Mouse (Mus musculus) limb, embryonic 11.5 days (tissue): ENCODE data around the gene Ormdl3. TPM values are rescaled to one million over a fixed set of nuclear protein-coding genes. Genes with fewer than 3 reads are reported as not detected.

Experiments used
- ATAC-seq: fragments of 200-750 bp; cut with Nextera tagmentation; 2 replicates; pipeline ENCODE4 v1.8.0; 2017; ENCODE audit warnings: low read depth; ENCODE audit not compliant: insufficient number of reproducible peaks, low FRiP score, low TSS enrichment
- DNase-seq: peaks from one replicate; pipeline ENCODE4 v3.0.0-alpha.2; 2015; ENCODE audit warnings: low spot score
- H3K27ac ChIP-seq: fragments of 300-500 bp; sonication (generic); replicated peaks from 2 replicates; pipeline ENCODE4 v1.5.1; 2014; ENCODE audit warnings: low read depth, mild to moderate bottlenecking, low read length
- H3K27me3 ChIP-seq: fragments of 300-500 bp; sonication (generic); 2 replicates; pipeline ENCODE4 v1.6.1; 2014; ENCODE audit warnings: mild to moderate bottlenecking, low read length, mixed read lengths; ENCODE audit not compliant: control insufficient read depth, insufficient read depth
- H3K36me3 ChIP-seq: fragments of 300-500 bp; sonication (generic); 2 replicates; pipeline ENCODE4 v1.6.1; 2014; ENCODE audit warnings: mild to moderate bottlenecking, low read length, moderate library complexity, mixed read lengths; ENCODE audit not compliant: control insufficient read depth, insufficient read depth
- H3K4me1 ChIP-seq: fragments of 300-500 bp; sonication (generic); 2 replicates; pipeline ENCODE4 v1.6.1; 2014; ENCODE audit warnings: low read length, mixed read lengths; ENCODE audit not compliant: control insufficient read depth, insufficient read depth
- H3K4me2 ChIP-seq: fragments of 300-500 bp; sonication (generic); 2 replicates; pipeline ENCODE4 v1.6.1; 2014; ENCODE audit warnings: low read depth, mild to moderate bottlenecking, moderate library complexity; ENCODE audit not compliant: severe bottlenecking
- H3K4me3 ChIP-seq: fragments of 300-500 bp; sonication (generic); 2 replicates; pipeline ENCODE4 v1.5.1; 2014; ENCODE audit warnings: low read depth, low read length
- H3K9ac ChIP-seq: fragments of 300-500 bp; sonication (generic); 2 replicates; pipeline ENCODE4 v1.6.1; 2014; ENCODE audit warnings: mild to moderate bottlenecking, low read length
- H3K9me3 ChIP-seq: fragments of 300-500 bp; sonication (generic); 2 replicates; pipeline ENCODE4 v1.6.1; 2016; ENCODE audit warnings: low read length; ENCODE audit not compliant: control insufficient read depth
- WGBS: fragments of 180-500 bp; shearing (Covaris S2); extraction: QIAGEN DNeasy Blood & Tissue Kit; methylation state at CpG from one replicate; pipeline ENCODE4 v1.1.7; 2014; 5-methylcytosine and 5-hydroxymethylcytosine counted together
- polyA plus RNA-seq: library from polyadenylated mRNA; unstranded; fragments of >200 nt; fragmentation: Nextera tagmentation; extraction: Ambion mirVana; gene quantifications from 2 replicates; pipeline ENCODE4 v1.2.1, GENCODE M21; 2014

Ormdl3 gene
- polyA plus RNA-seq, 1 experiment from 2014 or later: 9.6 TPM

- DNase-seq: peak; percentile 67
- peaks cover 29% of the 10 kb centered on the region for H3K27me3 ChIP-seq
- peaks cover 5% of the 10 kb centered on the region; the same call in 1 of the 2 replicates for H3K4me1 ChIP-seq
- no peak for ATAC-seq
- peak overlapping the region; percentile 72 for H3K4me2 ChIP-seq
- no peaks in the 10 kb centered on the region for H3K36me3 ChIP-seq
- peak overlapping the region; percentile 39; the same call in 1 of the 2 replicates for H3K9ac ChIP-seq
- H3K27ac ChIP-seq: no peak overlapping the region
- H3K4me3 ChIP-seq: peak overlapping the region; percentile 28
- H3K9me3 ChIP-seq: no peaks in the 10 kb centered on the region
- WGBS: 2% methylated on average over 16 of the region's 16 CpGs
Observed at GRCm38 (mm10) chr11:98544890-98545677, 42.1 kb downstream of the Ormdl3 start.

GRCm38 (mm10) chr11:98543414-98543813 is 43.8 kb downstream of the Ormdl3 start:
- 78% methylated on average over 1 of the region's 1 CpGs for WGBS
- DNase-seq: no peak
- no peak overlapping the region for H3K4me2 ChIP-seq

GRCm38 (mm10) chr11:98542553-98542952 is 44.6 kb downstream of the Ormdl3 start:
- Histone ChIP-seq H3K4me3 (no peak overlapping the region), H3K27ac (no peak overlapping the region), H3K27me3 (peaks cover 28% of the 10 kb centered on the region), H3K4me2 (no peak overlapping the region), H3K36me3 (no peaks in the 10 kb centered on the region), H3K9me3 (no peaks in the 10 kb centered on the region), H3K9ac (no peak overlapping the region), H3K4me1 (peaks cover 5% of the 10 kb centered on the region; the same call in 1 of the 2 replicates)
- DNase-seq: no peak
- WGBS: 74% methylated on average over 8 of the region's 8 CpGs
- ATAC-seq: no peak

More at GRCm38 (mm10) chr11:98543414-98543813, 43.8 kb downstream of the Ormdl3 start:
- H3K36me3 ChIP-seq: no peaks in the 10 kb centered on the region
- H3K27ac ChIP-seq: no peak overlapping the region
- no peak overlapping the region for H3K4me3 ChIP-seq
- no peak for ATAC-seq
- peaks cover 5% of the 10 kb centered on the region; the same call in 1 of the 2 replicates for H3K4me1 ChIP-seq
- no peak overlapping the region for H3K9ac ChIP-seq
- peaks cover 28% of the 10 kb centered on the region for H3K27me3 ChIP-seq
- H3K9me3 ChIP-seq: no peaks in the 10 kb centered on the region

DNA sequence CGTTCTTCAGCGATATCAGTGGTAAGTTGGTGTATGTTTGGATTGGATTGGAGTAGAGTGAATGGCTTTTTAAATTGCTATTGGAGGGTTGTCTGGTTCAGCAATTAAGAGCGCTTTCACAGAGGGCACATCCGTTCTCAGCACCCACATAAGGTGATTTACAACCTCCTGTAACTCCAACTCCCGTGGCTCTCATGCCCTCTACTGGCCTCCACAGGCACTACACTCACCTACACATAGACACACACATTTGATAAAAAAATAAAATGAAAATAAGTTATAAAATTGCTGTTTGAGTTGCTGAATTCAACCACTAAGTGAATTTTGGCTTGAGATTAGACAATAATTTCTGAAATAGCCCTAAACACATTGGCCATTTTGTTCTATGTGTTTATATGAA is 46.8 kb downstream of the Ormdl3 start:
- WGBS: 81% methylated on average over 5 of the region's 5 CpGs
- H3K4me2 ChIP-seq: no peak overlapping the region
- H3K27me3 ChIP-seq: peaks cover 8% of the 10 kb centered on the region; the same call in 1 of the 2 replicates
- no peak overlapping the region for H3K4me3 ChIP-seq
- no peak overlapping the region for H3K9ac ChIP-seq
- ATAC-seq (no peak), DNase-seq (no peak)
- no peaks in the 10 kb centered on the region for H3K36me3 ChIP-seq
- H3K4me1 ChIP-seq: 0 out of 2 replicates have a peak, but pooled peaks cover 1% of the 10 kb centered on the region
- no peak overlapping the region for H3K27ac ChIP-seq
- no peaks in the 10 kb centered on the region for H3K9me3 ChIP-seq

DNA sequence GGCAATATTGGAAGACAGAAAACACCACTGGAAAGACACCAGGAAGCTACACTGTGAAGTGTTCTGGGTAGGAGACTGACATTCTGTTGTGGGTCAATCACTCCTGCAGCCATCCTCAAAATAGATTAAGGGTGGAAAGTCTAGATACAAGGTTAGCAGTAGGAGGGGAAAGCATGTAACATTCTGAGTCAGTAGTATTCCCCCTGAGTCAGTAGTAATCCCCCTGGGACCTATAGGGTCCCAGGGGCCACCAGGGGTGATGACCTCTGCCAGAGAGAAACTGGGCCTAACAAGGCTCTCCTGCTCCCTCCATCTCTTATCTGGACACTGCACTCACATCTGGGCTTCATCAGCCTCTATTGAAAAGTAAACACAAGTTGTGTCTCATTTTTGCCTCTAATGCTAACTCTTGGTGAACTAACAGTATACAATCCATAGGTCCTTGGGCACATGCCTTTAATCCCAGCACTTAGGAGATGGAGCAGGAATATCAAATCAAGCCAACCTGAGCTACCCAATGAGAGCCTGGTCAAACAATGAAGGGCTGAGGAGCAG is 49.6 kb downstream of the Ormdl3 start:
- no peaks in the 10 kb centered on the region for H3K4me1 ChIP-seq
- H3K9me3 ChIP-seq: no peaks in the 10 kb centered on the region
- H3K4me3 ChIP-seq: no peak overlapping the region
- ATAC-seq (no peak), DNase-seq (no peak)
- no peaks in the 10 kb centered on the region for H3K36me3 ChIP-seq
- no peak overlapping the region for H3K27ac ChIP-seq
- H3K9ac ChIP-seq: no peak overlapping the region
- H3K4me2 ChIP-seq: no peak overlapping the region
- H3K27me3 ChIP-seq: peaks cover 2% of the 10 kb centered on the region; the same call in 1 of the 2 replicates

Other genes with a start within 250 kb of the Ormdl3 start
- gene Ppp1r1b, start 239.0 kb downstream of the Ormdl3 start, polyA plus RNA-seq: 0.17 TPM in 1 of 2 replicates, not detected in the other
- gene Stard3, start 229.0 kb downstream of the Ormdl3 start, polyA plus RNA-seq: 37.7 and 38.3 TPM in 2 replicates
- gene Tcap, start 203.6 kb downstream of the Ormdl3 start, polyA plus RNA-seq: 0.41 and 0.53 TPM in 2 replicates
- gene Pnmt, start 200.9 kb downstream of the Ormdl3 start, polyA plus RNA-seq: 0.13 and 0.17 TPM in 2 replicates
- gene Pgap3, start 186.9 kb downstream of the Ormdl3 start, polyA plus RNA-seq: 6.3 and 9.5 TPM in 2 replicates
- 29.6 and 30.5 TPM in 2 replicates for gene Erbb2, start 174.9 kb downstream of the Ormdl3 start, polyA plus RNA-seq
- gene Mien1, start 148.4 kb downstream of the Ormdl3 start, polyA plus RNA-seq: 75.4 and 78.3 TPM in 2 replicates
- gene Grb7, start 141.0 kb downstream of the Ormdl3 start, polyA plus RNA-seq: 5.3 and 6.7 TPM in 2 replicates
- 0.07 TPM in 1 of 2 replicates, not detected in the other for gene Ikzf3, start 41.3 kb downstream of the Ormdl3 start, polyA plus RNA-seq
- gene Zpbp2, start 36.3 kb downstream of the Ormdl3 start, polyA plus RNA-seq: 0.45 and 1.2 TPM in 2 replicates
- not detected in 2 replicates for gene Lrrc3c, start 10.9 kb upstream of the Ormdl3 start, polyA plus RNA-seq
- 0.75 and 0.80 TPM in 2 replicates for gene Gm12355, start 38.3 kb upstream of the Ormdl3 start, polyA plus RNA-seq
- gene Gsdma3, start 39.0 kb upstream of the Ormdl3 start, polyA plus RNA-seq: not detected in 2 replicates
- gene Gsdma2, start 59.4 kb upstream of the Ormdl3 start, polyA plus RNA-seq: not detected in 2 replicates
- 0.05 TPM in 1 of 2 replicates, not detected in the other for gene Gsdma, start 77.0 kb upstream of the Ormdl3 start, polyA plus RNA-seq
- 180 and 187 TPM in 2 replicates for gene Psmd3, start 95.2 kb upstream of the Ormdl3 start, polyA plus RNA-seq
- gene Csf3, start 113.9 kb upstream of the Ormdl3 start, polyA plus RNA-seq: 0.11 TPM in 1 of 2 replicates, not detected in the other
- 68.0 and 69.2 TPM in 2 replicates for gene Med24, start 142.1 kb upstream of the Ormdl3 start, polyA plus RNA-seq
- 16.5 and 17.7 TPM in 2 replicates for gene Thra, start 153.3 kb upstream of the Ormdl3 start, polyA plus RNA-seq
- 1.0 and 1.1 TPM in 2 replicates for gene Nr1d1, start 188.0 kb upstream of the Ormdl3 start, polyA plus RNA-seq
- gene Msl1, start 208.1 kb upstream of the Ormdl3 start, polyA plus RNA-seq: 24.6 and 25.6 TPM in 2 replicates
- gene Casc3, start 217.5 kb upstream of the Ormdl3 start, polyA plus RNA-seq: 44.9 and 51.1 TPM in 2 replicates
- 2.2 and 2.8 TPM in 2 replicates for gene Rapgefl1, start 249.4 kb upstream of the Ormdl3 start, polyA plus RNA-seq